15 mouse cellular contexts compared by ENCODE assay signal in genomic region chr1:160045971-160046370, GRCm38 (mm10). TPM values are rescaled to one million over a fixed set of nuclear protein-coding genes. Genes with fewer than 3 reads are reported as not detected.
A peak's percentile ranks its signal among the peaks of the same experiment; 100 is the strongest.
DNase-seq lines count a peak whose midpoint lies in the region; ATAC-seq and TF ChIP-seq lines count a peak whose summit lies in the region.
"Had no signal": no experiment of that assay in that cellular context is flagged by ENCODE, and none has a peak within 500 bp of the region (broad histone marks: within the 10 kb centered on the region; RNA-seq: fewer than 3 reads in every experiment).

No protein-coding gene starts in this region.

- 80% methylated on average over 5 of the region's 5 CpGs for WGBS in heart, embryonic 15.5 days
- 81% methylated on average over 5 of the region's 5 CpGs for WGBS in heart, embryonic 12.5 days
- WGBS in lung, embryonic 16.5 days: 75% methylated on average over 5 of the region's 5 CpGs
- 65% methylated on average over 5 of the region's 5 CpGs for WGBS in small intestine, adult 2 months

- DNase-seq in lung, adult 18-20 months: no peak
- peak; percentile 85 for DNase-seq in induced T-regulatory cell, adult 2 months (ENCODE audit: low read depth)
- no peak for DNase-seq in frontal cortex, postnatal 10 days (ENCODE audit: low spot score in 2 of 2)
- DNase-seq: adrenal gland, adult 8-10 months; cerebellum, postnatal 25 days; gastrocnemius, postnatal 10 days; layer of hippocampus, adult 9-11 months; thymus, postnatal 36 days had no signal

- no peak for TF ChIP-seq POLR2A in small intestine, adult 2 months (IDR thresholded peaks at IDR 0.05; ENCODE audit: low read depth, low read length)

- no peaks in the 10 kb centered on the region for H3K36me3 ChIP-seq in heart, embryonic 15.5 days
- no peaks in the 10 kb centered on the region for H3K36me3 ChIP-seq in heart, embryonic 12.5 days
- no peaks in the 10 kb centered on the region for H3K36me3 ChIP-seq in lung, embryonic 16.5 days (ENCODE audit: control insufficient read depth, insufficient read depth, low read length)
- no peaks in the 10 kb centered on the region for H3K36me3 ChIP-seq in small intestine, adult 2 months (ENCODE audit: control insufficient read depth, insufficient read depth, low read length)
- H3K36me3 ChIP-seq: forebrain, embryonic 12.5 days; hindbrain, embryonic 10.5 days had no signal

- H3K9me3 ChIP-seq in heart, embryonic 15.5 days (replicated peaks): no peaks in the 10 kb centered on the region
- no peaks in the 10 kb centered on the region for H3K9me3 ChIP-seq in heart, embryonic 12.5 days (replicated peaks)
- H3K9me3 ChIP-seq in lung, embryonic 16.5 days (ENCODE audit: control insufficient read depth, low read length): no peaks in the 10 kb centered on the region
- H3K9me3 ChIP-seq: forebrain, embryonic 12.5 days; hindbrain, embryonic 10.5 days had no signal

- no peak overlapping the region for H3K4me3 ChIP-seq in heart, embryonic 15.5 days
- no peak overlapping the region for H3K4me3 ChIP-seq in heart, embryonic 12.5 days
- H3K4me3 ChIP-seq in lung, embryonic 16.5 days (ENCODE audit: low read length): peak overlapping the region; percentile 62; the same call in 1 of the 2 replicates
- no peak overlapping the region for H3K4me3 ChIP-seq in small intestine, adult 2 months (ENCODE audit: low read depth, low read length)
- H3K4me3 ChIP-seq: forebrain, embryonic 12.5 days; hindbrain, embryonic 10.5 days had no signal

- ATAC-seq in heart, embryonic 15.5 days (replicated peaks; ENCODE audit: insufficient number of reproducible peaks, insufficient read depth, low FRiP score, low read depth): no peak
- no peak for ATAC-seq in heart, embryonic 12.5 days (ENCODE audit: insufficient number of reproducible peaks, low FRiP score)
- ATAC-seq in lung, embryonic 16.5 days (ENCODE audit: low read depth): no peak
- ATAC-seq: intestine, postnatal 0 days had no signal

- H3K4me1 ChIP-seq in heart, embryonic 15.5 days (replicated peaks): peaks cover 45% of the 10 kb centered on the region
- peaks cover 40% of the 10 kb centered on the region for H3K4me1 ChIP-seq in heart, embryonic 12.5 days (replicated peaks)
- peaks cover 30% of the 10 kb centered on the region for H3K4me1 ChIP-seq in lung, embryonic 16.5 days (replicated peaks; ENCODE audit: control insufficient read depth, insufficient read depth, low read length)
- peaks cover 10% of the 10 kb centered on the region; the same call in 1 of the 2 replicates for H3K4me1 ChIP-seq in small intestine, adult 2 months (ENCODE audit: control insufficient read depth, insufficient read depth, insufficient read length, low read length)

- no peak for TF ChIP-seq CTCF in small intestine, adult 2 months (IDR thresholded peaks at IDR 0.05; ENCODE audit: extremely low read depth, insufficient read length, insufficient replicate concordance, low read depth, low read length)

- no peaks in the 10 kb centered on the region for H3K27me3 ChIP-seq in heart, embryonic 15.5 days
- no peaks in the 10 kb centered on the region for H3K27me3 ChIP-seq in heart, embryonic 12.5 days (replicated peaks)
- no peaks in the 10 kb centered on the region for H3K27me3 ChIP-seq in lung, embryonic 16.5 days (ENCODE audit: control insufficient read depth, insufficient read depth, low read depth, low read length)
- no peaks in the 10 kb centered on the region for H3K27me3 ChIP-seq in small intestine, adult 2 months (ENCODE audit: control insufficient read depth, insufficient read depth, low read length)

- no peak overlapping the region for H3K9ac ChIP-seq in heart, embryonic 15.5 days
- no peak overlapping the region for H3K9ac ChIP-seq in heart, embryonic 12.5 days
- H3K9ac ChIP-seq in lung, embryonic 16.5 days (ENCODE audit: low read length): no peak overlapping the region
- H3K9ac ChIP-seq: forebrain, embryonic 12.5 days had no signal

- H3K27ac ChIP-seq in heart, embryonic 15.5 days: no peak overlapping the region
- H3K27ac ChIP-seq in heart, embryonic 12.5 days (ENCODE audit: poor library complexity, severe bottlenecking): no peak overlapping the region
- no peak overlapping the region for H3K27ac ChIP-seq in lung, embryonic 16.5 days (ENCODE audit: low read length)
- peak overlapping the region; percentile 25; the same call in 1 of the 2 replicates for H3K27ac ChIP-seq in small intestine, adult 2 months (ENCODE audit: insufficient read depth, low read depth, low read length)
- H3K27ac ChIP-seq: forebrain, embryonic 12.5 days; hindbrain, embryonic 10.5 days had no signal

- H3K4me2 ChIP-seq in heart, embryonic 15.5 days: peak overlapping the region; percentile 81; the same call in 1 of the 2 replicates
- H3K4me2 ChIP-seq in heart, embryonic 12.5 days: no peak overlapping the region; the same call in 1 of the 2 replicates
- H3K4me2 ChIP-seq in lung, embryonic 16.5 days (ENCODE audit: low read depth, low read length): peak overlapping the region; percentile 81
- H3K4me2 ChIP-seq: forebrain, embryonic 12.5 days had no signal

RNA-seq across cellular contexts. Expression of gene 4930523C07Rik, which starts 1.8 kb away (rescaled TPM):
- polyA plus RNA-seq in heart, embryonic 15.5 days (2015; fragmentation: Nextera tagmentation; extraction: Ambion mirVana): 17.0 and 20.0 TPM in 2 replicates
- 7.4 and 9.6 TPM in 2 replicates for polyA plus RNA-seq in heart, embryonic 12.5 days (2016; fragmentation: Nextera tagmentation; extraction: Ambion mirVana)
- polyA plus RNA-seq in lung, embryonic 16.5 days (2015; fragmentation: Nextera tagmentation; extraction: Ambion mirVana): 43.0 and 48.1 TPM in 2 replicates
- polyA plus RNA-seq in small intestine, adult 2 months (2012; rRNA removed): 2.1 and 2.4 TPM in 2 replicates
